Mouse (Mus musculus): ENCODE results near the gene Ttc1. TPM values are rescaled to one million over a fixed set of nuclear protein-coding genes. Genes with fewer than 3 reads are reported as not detected.
A peak's percentile ranks its signal among the peaks of the same experiment; 100 is the strongest.

Ttc1 gene
- 100 to 1,000 TPM; 104 to 107 (median 107) TPM for polyA plus RNA-seq (2017; shearing (Covaris generic))

DNA sequence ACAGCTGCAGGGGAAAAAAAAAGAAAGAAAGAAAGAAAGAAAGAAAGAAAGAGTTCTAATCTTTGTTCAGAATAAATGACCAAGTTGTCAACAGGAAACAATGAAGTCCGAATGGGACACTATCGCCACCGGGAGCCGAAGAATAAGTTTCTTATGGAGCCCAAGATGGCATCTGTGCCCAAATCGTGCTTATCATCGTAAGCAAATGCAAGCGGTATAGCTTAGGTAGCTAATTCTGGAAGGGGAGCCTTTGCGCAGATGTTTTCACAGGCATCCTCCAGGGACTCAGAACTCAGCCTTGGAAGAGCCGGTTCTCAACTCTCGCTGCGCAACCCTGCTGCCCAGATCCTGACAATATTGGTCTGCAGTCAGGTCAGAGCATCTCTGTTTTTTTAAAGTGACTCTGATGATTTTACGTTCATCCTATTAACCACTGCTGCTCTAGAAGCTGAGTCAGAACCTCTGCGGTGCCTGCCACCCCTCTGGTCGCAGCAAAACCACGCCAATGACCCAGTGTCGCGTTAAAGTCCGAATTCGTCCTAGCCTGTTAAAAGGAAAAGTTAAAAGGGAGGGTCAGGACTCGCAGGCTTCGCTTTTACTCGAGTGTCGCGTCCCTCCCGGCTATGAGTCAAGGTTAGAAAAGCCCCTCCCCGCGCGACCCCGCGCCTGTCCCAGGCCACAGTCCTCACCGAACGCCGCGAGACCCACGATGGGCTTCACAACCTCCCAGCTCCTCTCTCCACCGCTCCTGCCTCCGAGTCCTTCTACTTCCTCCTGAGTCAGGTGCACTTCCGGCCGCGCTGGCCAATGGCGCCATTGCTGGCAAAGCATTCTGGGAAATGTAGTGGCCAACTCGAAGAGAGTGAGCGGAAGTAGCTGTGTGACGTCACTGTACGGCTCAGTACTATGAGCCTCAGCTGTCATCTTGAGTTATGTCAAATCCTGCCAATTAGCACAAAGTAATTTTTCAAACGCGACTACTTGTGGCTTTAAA lies at the start of gene Ttc1:
Gene Ttc1 (minus strand): TSS at position 776 of the 994 bp plus-strand sequence.
- ATAC-seq, result peak; percentile 99

DNA sequence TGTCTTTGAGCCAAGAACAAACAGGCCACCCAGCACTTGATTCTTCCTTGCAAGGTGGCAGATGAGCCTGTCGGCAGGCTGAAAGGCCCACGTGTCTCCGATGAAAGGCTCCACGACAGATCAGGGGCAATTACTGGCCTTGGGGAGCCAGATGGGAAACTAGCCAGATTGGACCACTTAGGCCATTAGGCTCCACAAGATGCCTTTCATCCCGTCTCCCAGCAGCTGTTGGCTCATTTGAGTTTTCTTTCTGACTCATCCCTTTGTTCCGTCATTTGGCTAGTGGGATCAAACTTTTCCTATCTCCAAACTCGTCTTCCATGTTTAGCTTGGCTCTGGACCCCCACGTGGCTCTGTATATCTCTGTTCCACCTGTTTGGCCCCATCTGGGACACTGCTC lies 48.2 kb upstream of the Ttc1 start:
- no peak for ATAC-seq

DNA sequence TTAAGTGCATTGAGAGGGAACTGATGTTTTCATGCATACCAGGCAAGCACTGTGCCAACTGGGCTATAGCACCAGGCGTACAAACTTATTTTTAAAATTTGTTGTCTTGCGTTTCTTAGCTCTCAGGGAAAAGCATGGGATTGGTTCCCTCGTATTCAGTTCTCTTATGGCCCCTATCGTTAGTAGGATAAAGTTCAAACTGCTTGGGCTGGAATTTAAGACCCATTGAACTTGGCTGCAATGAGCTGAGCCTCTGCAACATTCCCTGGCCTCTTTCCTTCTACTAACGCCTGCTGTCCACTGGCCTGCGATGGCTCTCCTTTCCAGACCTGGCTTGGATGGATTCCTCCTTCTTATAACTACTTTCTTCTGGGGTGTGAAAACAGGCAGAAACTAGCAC lies 42.6 kb upstream of the Ttc1 start:
- ATAC-seq, result no peak

DNA sequence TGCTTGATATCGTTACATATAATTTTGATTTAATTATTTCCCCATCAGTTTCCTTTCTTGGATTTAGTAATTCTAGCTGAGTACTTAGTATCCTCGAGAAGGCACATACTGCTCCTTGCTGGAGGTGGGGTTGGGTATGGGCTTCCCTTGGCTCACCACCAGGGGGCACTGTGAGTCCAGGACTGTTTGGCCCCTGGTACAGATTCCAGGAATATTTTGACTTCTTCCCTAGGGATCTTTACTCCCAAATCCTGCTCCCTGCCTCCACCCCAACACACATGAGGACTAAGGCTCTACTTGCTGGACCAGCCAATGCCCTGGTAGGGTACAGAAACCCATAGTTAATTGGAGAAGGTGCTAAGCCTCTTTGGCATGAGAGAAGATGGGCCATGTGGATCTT lies 36.0 kb upstream of the Ttc1 start:
- no peak for ATAC-seq

DNA sequence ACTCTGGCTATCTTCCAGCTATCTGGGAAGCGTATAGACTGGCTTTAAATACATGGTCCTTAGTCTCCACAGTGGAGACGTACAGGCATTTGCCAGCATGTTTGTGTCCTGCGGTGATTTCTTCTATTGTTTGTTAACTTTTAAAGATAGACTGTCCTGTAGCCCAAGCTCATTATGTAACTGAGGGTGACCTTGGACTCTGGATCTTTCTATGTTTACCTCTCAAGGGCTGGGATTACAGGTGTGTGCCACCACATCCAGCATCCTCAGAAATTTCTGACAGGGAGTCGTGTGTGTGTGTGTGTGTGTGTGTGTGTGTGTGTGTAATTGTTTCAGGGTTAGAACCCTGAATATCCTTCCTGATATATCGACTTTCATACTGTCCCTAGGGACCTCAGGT lies 35.3 kb upstream of the Ttc1 start:
- no peak for ATAC-seq

DNA sequence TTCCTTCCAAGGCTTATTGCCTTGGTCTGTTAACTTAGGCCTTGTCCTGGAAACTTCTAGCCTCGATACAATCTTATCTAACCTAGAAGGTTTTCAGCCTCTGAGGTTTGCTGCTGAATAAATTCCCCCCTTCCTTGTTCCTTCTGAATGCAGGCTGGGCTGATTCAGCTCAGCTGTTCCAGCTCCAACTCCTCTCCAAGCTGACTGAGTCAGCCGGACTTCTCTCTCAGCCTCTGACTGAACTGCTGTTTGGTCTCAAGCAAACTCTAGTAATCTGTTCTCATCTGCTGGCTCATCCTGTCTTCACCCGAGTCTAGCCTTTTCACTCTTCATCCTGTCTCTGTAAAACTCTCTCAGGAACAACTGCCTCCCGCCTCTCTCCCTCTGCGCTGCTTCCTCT lies 31.7 kb upstream of the Ttc1 start:
- no peak for ATAC-seq

DNA sequence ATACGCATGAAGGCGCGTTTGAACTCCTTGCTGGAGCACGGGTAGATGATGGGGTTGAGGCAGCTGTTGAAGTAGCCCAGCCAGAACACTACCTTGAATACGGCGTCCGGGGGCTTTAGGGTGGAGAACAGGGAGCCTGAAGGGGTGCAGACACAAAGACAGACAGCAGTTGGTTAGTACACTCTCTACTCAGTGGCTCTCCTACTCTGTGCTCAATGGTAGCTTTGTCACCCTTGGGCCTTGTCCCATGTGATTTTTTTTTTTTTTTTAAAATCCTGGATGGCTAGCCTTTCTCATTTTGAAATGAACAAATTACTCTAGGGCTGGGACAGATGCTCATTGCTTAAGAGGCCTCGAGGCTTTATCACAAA lies 28.5 kb upstream of the Ttc1 start:
- no peak for ATAC-seq

DNA sequence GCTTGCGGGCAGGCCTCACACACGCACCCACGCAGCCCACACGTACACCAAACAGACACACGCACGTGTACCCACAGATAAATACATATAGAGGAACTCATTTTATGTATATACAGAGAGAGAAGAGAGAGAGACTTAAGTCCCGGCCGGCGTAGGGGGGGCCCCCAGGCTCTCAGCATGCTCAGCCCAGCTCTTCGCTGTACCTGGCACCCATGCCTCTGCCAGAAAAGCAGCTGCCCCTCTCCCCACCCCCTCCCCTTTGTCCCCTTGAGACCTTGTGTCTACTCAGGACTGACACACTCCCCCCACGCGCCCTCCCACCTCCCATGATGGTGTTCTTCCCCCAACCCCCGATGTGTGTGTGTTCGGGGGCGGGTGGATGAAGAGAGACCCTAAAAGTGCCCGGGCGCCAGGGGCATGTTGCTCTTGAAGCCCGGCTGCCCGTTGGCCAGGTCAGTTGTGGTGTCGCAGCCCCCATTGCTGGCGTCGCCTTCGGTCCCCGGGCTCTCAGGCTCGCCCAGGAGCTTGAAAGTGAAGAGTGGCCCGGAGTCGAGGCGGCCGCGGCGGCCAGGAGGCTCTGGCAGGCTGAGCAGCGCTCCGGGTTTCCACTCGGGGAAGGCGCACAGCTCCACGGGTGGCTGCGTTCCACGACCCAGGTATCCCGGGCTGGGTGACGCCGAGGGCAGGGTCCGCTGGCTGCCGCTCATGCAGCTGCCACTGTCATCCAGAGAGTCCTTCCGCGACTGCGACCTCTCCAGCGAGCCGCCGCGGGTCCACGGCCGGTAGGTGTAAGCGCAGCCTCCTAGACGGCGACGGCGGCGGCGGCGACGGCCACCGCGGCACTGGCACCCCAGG lies 27.9 kb upstream of the Ttc1 start:
- no peak for ATAC-seq

DNA sequence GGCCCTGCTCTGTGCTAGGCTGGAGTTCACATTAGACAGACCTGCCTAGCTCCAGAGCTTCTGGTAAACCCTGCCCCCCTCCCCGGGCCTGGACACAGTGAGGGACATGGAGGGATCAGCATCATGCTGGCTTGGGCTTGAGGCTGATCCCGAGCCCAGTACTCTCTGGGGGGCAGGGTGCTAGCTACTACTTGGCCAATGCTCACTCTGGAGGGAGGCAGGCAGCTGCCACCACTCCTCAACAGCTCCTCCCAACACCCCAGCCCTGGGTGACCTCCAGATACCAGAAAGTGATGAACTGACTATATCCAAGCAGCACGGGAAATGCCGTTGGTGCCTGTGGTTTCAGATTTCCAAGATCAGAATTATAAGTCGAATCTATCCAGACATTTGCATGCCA lies 25.9 kb upstream of the Ttc1 start:
- ATAC-seq, result no peak

DNA sequence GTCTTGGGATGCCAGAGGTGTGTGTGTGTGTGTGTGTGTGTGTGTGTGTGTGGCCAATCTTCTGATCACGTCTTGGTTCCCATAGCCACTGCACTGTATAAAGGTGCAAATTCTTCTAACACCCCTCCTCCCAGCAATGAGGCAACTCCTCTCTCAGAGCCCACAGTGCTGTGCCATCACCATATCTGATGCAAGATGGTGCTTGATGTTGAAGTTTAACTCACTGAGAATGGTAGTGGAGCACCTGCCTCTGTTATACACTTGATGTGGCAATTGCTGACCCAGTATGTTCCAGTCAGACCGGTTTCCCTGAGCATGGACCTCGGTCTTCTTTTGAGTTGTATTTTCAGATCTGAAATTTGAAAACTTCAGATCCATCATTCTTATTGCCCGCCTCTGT lies 22.3 kb upstream of the Ttc1 start:
- no peak for ATAC-seq

DNA sequence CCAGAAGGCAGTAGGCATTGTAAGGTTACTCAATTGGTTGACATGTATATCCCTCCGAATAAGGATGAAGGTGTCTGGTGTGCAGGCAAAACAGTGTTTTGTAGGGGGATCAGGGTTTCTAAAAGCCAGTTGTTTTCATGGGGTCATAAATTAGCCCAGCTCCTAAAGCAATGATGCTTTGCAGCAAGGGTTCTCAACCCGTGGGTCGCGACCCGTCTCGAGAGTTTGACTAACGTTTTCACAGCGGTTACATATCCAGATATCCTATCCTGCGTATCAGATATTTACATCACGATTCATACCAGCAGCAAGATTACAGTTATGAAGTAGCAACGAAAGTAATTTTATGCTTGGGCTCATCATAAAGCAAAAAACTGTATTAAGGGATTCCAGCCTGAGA lies 19.9 kb upstream of the Ttc1 start:
- ATAC-seq, result no peak

DNA sequence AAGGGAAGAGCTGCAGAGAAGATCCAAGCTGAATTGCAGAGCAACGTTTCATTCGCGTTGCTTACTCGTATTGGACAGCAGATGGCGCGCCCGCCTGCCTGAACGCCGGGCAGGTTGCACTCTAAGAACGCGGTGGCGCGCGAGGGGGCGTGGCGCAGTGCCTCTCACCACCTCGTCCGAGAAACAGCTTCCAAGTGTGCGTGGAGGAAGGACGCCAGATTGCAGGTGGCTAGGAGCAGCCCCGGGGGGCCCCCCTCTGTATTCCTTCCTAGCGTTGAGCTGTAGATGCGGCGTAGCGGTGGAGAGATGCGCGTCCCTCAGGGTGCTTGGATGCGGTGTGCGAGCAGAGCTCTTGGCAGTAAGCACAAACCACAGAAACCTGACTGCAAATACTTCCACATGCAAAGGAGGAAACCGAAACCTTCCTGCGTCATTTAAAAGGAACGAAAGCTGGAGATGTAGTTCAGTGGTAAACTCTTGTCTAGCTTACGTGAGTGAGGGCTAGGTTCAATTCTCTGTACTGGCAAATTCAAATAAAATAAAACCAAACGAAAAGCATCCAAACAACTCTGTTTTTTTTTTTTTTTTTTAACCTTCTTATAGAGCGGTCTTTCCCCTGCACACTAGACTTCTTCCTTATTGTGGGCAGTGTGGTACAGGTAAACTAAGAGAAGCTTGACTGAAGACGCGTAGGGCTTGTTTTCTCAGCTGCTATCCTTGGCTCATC lies 19.3 kb upstream of the Ttc1 start:
- peak; percentile 83 for ATAC-seq

DNA sequence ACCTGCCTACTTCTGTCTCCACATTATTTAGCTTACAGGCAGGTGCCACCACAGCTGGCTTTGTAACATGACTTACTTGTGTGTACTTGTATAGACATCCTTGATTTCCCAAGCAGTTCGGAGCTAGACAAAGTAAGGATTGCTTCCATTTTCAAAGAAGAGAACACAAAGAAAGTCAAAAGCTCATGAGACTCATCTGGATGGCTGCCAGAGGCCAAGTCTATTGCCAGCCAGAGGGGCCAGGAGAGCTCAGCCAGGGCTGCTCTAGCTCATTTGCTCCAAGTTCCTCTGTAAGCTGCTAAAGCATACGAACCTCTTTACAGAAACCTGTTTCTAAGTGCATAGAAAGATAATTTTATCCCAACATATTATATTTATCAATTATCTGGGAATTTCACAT lies 10.6 kb upstream of the Ttc1 start:
- no peak for ATAC-seq

DNA sequence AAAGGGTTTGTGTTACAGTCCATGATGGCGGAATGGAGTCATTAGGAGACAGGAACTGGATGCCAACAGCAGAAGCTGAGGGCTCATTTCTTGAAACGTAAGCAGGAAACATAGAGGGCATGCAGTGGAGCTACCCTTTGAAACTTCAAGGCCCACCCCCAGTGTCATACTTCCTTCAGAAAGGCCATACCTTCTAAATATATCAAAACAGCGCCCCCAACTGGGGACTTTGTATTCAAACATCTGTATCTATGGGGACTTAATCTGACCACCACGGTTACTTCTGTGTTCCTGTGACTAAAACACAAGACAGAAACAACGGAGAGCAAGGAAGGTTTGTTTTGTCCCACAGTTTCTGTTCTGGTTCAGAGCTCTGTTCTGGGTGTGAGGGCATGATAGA lies 7.6 kb upstream of the Ttc1 start:
- ATAC-seq, result no peak

DNA sequence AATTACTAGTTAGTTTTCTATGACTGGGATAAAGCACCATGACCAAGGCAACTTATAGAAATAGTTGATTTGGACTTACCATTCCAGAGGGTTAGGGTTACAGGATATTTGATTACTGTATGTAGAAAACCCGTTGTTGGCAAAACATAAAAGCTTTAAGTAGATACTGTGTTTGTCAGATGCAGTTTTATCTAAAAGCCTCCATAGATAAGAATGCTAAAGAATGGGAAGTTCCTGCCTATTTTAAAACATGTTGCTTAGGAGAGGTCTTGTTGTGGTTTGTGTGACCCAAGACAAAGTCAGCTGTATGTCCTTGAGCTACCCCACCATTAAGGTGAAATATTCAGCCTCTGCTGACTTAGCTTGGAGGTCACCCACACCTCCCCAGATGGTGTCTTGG lies 6.8 kb upstream of the Ttc1 start:
- ATAC-seq, result no peak

DNA sequence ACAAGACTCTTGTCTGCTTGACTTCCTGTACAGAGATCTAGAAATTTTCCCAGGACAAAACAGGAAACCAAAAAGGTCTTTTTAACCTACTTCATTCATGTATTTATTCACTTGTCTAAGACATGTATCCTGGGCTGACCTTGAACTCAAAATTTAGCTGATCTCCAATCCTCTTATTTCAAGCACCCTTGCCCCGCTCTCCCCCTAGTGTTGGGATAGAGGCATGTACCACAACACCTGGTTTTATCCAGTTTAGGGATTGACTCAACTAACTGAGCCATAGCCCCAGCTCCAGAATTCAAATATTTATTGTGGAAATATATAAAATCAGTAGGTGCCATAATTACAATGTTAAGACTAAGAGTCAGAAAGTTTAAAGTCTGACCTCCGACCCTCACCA lies 3.7 kb upstream of the Ttc1 start:
- ATAC-seq, result no peak

DNA sequence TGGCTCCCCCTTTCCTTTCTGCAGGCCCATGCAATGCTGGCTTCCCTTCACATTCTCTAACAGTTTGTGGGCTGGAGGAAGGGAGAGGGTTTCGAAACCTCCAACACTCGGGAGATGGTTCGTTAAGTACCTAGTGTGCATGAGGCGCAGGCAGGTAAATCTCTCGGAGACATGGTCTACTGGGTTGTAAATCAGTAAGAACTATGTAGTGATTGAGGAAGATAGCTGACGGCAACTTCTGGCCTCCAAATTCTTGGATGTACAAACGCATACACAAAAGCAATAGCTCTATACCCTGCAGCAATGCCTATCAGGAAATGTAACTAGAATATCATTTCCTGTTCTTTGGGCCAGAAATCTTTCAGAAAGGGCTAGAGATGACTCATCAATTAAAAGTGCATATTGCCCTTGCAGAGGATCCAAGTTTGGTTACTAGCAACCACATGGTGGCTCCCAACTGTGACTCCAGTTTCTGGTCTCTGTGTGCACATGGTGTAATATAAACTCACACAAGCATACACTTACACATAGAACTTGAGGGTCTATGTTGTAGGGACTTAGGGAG lies 19.0 kb downstream of the Ttc1 start:
- peak; percentile 73 for ATAC-seq

DNA sequence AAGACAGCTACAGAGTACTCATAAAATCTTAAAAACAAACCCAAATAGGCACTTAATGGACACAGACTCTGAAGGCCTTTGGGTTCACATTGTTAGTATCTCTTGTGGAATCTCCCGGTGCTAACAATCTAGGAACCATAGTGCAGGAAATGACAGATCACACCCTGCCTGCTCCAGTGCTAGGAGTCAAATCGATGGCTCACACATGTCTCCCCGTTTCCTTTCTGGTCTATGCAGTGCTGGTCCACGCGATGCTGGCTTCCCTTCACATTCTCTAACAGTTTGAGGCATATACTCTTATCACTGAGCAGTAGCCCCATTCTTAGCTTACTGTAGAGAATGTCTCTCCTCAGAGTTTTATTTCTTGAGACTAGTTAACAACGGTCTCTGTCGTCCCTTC lies 20.0 kb downstream of the Ttc1 start:
- no peak for ATAC-seq

DNA sequence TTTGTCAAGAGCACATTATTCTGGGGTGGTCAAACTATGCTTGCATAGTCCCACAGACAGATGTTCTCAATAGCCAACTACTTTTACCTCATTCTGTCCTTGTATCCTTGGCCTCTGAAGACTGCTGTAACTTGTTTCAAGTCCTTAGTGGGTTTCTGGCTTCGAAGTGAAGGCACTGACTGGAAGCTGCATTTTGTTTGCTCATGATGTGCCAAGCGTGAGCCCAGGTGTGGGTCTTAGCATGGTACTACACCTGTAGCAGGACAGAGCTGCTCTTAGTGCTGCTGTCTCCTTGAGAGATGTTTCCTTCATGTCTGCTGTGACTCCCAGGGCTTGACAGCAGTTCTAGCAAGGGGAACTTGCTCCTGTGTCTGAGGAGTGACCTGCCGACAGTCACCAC lies 24.4 kb downstream of the Ttc1 start:
- no peak for ATAC-seq

DNA sequence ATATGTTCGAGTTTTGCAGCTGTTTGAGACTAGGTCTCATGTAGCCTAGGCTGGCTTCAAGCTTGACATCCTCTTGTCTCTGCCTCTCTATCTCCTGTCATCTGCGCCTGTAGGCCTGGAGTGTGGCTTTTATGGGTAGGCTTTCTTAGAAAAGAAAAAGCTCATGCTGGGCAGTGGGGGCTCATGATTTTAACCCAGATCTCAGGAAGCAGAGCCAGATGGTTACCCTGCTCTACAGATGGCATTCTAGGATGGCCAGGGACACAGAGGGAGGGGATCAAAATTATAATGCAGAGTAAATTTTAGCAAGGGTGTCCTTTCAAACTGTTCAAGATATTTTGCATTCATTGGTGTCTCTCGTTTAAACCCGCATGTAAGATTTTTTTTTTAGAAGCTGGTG lies 35.6 kb downstream of the Ttc1 start:
- ATAC-seq, result no peak

DNA sequence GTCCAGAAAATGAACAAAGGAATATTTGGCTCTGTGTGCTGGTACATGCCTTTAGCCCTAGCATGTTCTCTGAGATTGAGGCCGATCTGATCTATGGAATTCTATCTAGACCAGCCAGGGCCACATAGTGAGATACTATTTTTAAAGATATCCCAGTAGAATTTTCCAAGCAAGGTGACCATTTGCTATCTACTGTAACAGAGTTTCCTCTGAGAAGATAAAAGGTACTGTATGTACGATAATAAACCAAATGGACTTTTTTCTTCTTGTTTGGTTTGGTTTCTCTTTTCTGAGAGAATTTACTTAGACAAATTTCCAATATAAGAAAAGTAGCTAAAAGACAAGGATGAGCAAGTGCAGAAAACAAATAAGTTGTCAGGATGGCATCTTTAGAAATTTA lies 39.4 kb downstream of the Ttc1 start:
- no peak for ATAC-seq

DNA sequence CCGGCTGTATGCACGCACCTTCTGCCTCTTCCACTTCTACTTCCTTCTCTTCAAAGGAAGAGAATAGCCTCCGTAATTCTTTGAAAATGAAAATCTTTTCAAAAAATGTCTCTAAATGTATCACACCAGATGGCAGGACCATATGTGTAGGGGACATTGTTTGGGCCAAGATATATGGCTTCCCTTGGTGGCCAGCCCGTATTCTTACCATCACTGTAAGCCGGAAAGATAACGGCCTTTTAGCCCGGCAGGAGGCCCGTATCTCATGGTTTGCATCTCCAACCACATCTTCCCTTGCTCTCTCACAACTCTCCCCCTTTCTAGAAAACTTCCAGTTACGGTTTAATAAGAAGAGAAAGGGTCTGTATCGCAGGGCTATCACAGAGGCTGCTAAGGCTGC lies 42.1 kb downstream of the Ttc1 start:
- ATAC-seq, result no peak

DNA sequence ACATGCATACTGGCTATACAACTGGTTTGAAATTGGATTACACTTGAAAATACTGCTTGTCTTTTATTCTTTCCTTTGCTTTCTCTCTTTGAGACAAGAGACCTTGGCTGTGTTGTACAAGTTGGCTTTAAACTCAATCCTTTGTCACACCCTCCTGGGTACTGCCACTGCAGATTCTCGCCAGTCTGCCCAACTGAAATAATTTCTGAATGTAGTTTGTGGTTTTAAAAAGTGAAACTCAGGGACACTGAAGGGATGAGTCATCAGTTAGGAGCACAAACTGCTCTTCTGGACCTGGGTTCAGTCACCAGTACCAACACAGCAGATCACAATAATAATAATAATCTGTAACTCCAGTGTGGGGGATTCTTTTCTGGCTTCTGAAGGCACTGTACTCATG lies 44.3 kb downstream of the Ttc1 start:
- ATAC-seq, result no peak
